Mouse (Mus musculus) gastrocnemius, postnatal 36 days (tissue): ENCODE measurements at regions not wholly inside any gene's neighbourhood (a gene's known extent, or its start where the extent isn't known, plus 50 kb on each side); places are given as distances from the start of the nearest gene placed in this dataset.

ENCODE experiments used
- DNase-seq, 2 experiments: peaks; one replicate each; pipeline ENCODE4 v3.0.0; 2022
- intact Hi-C: fragments of 180-260 bp; cut with DNase I; formaldehyde crosslinking; loops from one replicate; pipeline ENCODE4 v1.15.1; 2025

- intact Hi-C loops = no loop called here
Measured at GRCm38 (mm10) chr7:121589088-121589605, 117.9 kb downstream of the Usp31 start.

DNA sequence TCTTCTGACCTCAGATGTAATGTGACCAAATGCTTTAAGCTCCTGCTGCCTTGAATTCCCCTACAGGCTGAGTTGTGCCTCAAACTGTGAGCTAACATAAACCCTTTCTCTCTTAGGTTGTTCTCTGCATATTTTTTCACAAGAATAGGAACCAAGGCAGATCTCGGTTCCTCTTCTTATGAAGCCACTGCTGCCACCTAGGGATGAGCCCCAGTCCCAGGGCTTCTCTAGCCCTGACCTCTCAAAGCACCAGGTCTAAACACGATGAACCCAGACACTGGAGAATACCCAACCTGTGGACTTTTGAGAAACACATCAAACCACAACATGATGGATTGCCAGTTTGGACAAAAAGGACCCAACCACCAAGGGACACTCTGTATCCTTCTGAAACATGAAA is 119.3 kb downstream of the Usp31 start:
- no peak for DNase-seq
- intact Hi-C loops = no loop called here

More at GRCm38 (mm10) chr7:121589088-121589605, 117.9 kb downstream of the Usp31 start:
- DNase-seq = no peak

DNA sequence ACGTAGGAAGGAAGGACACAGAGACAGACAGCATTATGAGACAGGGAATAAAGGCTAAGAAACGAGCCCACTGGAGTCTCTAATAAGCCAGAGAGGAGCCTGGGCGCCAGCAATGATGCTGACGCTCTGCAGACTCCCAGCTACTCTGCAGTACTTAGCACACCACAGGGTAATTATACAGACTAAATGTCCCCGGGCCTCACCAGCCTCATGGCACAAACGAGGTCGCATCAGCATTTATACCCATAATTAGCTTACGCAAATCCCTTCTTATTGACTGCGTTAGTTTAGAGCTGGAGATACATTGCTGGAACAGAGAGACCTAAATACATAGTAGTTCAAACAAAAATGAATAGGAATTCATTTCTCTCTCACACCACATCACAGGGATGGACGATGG is 121.3 kb downstream of the Usp31 start:
- no peak for DNase-seq
- intact Hi-C loops = no loop called here

DNA sequence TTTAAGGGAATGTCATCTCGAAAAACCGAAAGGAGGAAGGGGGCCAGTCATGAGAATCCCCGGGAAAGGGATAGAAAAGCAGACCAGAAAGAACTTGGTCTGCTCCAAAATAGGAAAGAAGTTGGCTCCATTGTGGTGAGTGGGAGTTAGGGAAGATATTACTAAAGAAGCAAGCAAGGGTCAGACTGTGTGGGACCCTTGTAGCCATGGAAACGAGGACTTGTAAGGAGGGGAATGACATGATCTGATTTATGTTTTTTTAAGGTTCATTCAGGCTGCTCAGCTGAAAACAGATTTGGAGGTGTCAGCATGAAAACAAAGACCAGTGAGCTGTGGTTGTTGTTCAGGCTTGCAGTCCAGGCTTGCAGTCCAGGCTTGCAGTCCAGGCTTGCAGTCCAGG is 127.6 kb downstream of the Usp31 start:
- DNase-seq = no peak
- intact Hi-C loops = no loop called here

- DNase-seq = no peak
- intact Hi-C loops = no loop called here
Measured at GRCm38 (mm10) chr7:121572681-121573335, 134.2 kb downstream of the Usp31 start.

DNA sequence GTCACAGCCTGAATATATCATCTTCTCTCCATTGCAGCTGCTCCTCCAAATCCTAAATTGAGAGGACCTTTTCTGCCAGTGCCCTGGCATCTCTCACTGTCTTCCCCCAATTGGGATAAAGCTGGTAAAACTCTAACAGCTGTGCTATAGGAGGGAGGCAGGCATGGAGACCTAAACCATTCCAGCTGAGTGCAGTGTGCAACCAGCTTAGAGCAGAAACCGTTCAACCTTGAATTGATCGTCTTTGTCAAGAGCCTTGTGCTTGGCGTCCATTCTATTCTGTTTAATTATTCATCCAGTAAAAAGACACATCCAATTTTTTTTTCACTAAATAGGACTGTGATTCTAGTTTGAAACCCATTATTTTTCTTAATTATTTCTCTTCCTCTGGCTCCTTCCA is 135.3 kb downstream of the Usp31 start:
- intact Hi-C loops = no loop called here
- DNase-seq = no peak

DNA sequence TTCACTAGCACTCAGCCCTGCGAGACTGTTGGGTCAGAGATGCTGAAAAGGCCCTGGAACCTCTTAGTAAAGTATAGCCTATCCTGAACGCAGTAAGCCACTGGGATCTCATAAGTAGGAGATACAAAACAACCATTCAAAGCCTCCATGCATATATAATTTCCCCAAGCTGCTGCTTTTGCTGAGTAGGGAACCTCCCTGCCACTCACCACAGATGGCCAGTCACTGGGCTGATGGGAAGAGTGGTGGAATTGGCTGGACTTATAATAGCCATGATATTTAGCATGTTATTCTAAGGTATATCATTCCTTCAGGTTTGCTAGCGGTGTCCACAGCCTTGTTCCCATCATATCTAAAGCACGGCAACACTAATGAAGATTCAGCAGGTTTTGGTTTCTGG is 135.8 kb downstream of the Usp31 start:
- DNase-seq = no peak
- intact Hi-C loops = no loop called here

DNA sequence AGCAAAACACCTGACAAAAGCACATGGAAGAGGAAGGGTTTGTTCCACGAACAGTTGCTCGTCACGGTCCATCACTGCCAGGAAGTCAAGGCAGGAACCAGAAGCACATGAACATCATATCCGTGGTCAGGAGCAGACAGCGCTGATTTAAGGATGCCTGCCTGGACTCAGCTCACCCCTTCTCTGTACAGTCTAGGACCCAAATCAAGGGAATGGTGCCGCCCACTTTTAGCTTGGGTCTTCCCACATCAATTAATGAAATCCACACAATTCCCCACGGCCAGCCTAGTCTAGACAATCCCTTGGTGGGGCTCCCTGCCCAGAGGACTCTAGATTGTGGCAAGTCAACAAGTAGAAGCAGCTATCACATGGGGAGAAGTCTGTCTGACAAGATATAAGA is 137.8 kb downstream of the Usp31 start:
- no peak for DNase-seq
- intact Hi-C loops = loop anchor here (5.0 kb wide), 1 partner anchor 1827 kb away; no protein-coding TSS in a partner anchor

- intact Hi-C loops = loop anchor here (5.0 kb wide), 1 partner anchor 1826 kb away; no protein-coding TSS in a partner anchor
Measured at GRCm38 (mm10) chr7:121568064-121568463, 139.0 kb downstream of the Usp31 start.

DNA sequence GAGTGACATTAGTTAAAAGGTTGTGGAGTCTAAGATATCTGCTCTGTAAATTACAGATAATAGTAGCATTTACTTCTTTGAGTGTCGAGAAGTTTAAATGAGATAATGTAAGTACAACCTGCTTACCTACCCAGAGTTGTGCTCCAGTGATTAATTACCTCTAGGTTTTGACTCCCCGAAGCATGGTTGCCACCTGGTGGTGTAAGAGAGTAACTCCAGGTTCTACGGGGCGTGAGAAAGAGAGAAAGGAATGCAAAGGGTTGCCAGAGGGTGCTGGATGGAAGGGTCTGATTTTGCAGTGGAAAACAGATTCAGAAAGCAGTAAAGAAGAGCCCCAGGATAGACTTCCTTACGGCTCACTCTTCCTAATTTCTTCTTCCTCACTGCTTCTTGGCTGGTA is 143.5 kb downstream of the Usp31 start:
- DNase-seq = no peak
- intact Hi-C loops = no loop called here

More at GRCm38 (mm10) chr7:121568064-121568463, 139.0 kb downstream of the Usp31 start:
- DNase-seq = no peak

DNA sequence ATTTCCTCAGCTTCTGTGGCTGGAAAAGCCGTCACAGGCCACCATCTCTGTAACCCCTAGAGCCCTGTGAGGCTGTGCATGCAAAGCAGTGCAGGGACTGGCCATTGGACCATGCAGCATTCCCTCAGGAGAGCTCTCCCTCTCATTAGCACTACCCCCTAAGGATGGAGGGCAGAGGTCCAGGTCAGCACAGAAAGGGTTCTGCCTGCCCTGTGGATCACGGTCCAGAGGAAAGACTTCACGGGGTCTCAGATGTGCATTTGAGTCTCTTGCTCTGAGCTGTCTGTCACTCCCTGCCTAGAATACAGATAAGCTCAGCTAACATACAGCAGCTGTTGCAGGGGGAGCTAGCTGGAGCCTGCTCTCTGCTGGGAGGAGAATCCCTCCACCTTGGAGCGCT is 151.6 kb downstream of the Usp31 start:
- DNase-seq = no peak
- intact Hi-C loops = no loop called here
